Mouse (Mus musculus) testis, adult 2 months (tissue): ENCODE data around the gene Abcg8.

Experiments used
- CTCF ChIP-seq: fragments of 200-500 bp; IDR thresholded peaks from 2 replicates; pipeline ENCODE4 v1.5.1; 2012; ENCODE audit warnings: low read depth, mild to moderate bottlenecking, inconsistent platforms, low read length, moderate library complexity; ENCODE audit not compliant: control insufficient read depth, insufficient read depth, insufficient replicate concordance
- POLR2A ChIP-seq: fragments of 200-500 bp; IDR thresholded peaks from 2 replicates; pipeline ENCODE4 v1.6.1; 2012; ENCODE audit warnings: low read depth, mild to moderate bottlenecking, inconsistent platforms, low read length, moderate library complexity; ENCODE audit not compliant: control insufficient read depth

DNA sequence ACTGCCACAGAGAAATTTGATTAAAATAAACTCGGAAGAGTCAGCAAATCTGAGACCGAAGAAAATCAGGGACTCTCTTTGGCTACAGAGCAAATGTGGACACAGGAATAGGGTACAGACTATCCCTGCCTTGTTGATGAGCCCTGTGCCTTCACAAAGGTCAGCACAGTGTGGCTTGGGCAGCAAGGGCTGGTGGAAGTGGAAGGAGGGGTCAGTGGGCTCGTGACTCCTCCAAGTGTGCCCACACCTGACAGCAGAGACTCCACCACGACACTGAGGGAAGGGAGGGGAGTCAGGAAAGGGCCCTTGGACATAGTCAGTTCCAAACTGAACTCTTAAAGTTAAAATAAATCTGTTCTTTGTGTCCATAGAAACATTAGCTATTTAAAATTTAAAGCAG is 38.8 kb downstream of the Abcg8 start:
- TF ChIP-seq CTCF (no peak), POLR2A (no peak)
